Mouse (Mus musculus): ENCODE results near the gene Gnat2.

Gene Gnat2

DNA sequence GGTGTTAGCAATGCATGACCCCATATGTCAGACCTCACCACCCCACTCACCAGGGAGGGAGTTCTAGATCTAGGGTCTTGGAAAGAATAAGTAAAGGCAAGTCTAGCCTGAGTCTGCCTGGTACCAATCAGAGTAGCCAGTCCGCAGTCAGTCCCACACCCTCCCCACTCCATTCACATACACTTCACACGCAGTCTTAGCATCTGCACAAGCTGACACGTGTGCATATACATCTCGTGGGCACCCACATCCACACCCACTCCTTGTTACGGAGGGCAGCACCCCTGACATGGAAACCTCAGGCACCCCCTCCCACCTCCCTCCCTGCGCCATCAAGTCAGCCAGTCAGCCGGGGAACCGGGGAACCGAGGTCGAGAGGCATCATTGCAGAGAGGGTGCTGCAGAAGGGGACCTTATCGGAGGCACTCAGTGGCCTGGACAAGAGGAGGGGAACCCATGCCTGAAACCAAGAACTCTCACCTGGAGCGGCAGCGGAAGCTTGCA, 7.8 kb upstream of the Gnat2 start:
- no peak for DNase-seq (ENCODE audit: low read depth, low spot score)

GRCm38 (mm10) chr3:108085281-108085720, 7.3 kb upstream of the Gnat2 start:
- DNase-seq (ENCODE audit: low read depth, low spot score), result peak; percentile 84

- DNase-seq (ENCODE audit: low read depth, low spot score), result peak; percentile 82
These were observed 6.7 kb upstream of the Gnat2 start for GRCm38 (mm10) chr3:108085721-108086469.

DNA sequence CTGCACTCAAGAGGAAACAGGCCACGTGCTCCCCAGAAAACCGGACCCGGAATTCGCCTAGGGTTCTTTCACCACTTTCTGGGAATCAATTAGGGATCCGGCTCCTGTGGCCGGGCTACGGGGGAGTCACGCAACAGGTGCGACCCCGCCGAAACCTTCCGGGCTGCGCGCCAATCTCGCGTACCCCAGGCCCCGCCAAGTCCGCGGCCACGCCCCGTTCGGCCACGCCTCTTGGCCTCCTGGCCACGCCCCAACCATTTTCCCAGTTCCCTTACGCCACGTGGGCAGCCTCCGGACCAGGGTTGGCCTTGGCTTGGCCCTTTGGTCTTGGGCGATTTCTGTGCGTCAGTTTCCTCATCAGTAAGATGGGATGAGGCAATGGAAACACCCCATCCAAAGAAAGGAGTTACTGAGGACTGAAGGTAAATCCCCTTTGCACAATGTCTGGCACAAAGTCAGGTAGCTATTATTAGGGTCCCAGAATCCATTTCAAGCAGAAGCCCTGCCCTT, 6.1 kb upstream of the Gnat2 start, which contains the start of gene Ampd2:
Gene Ampd2 (minus strand): TSS at position 182 of the 510 bp plus-strand sequence.
- DNase-seq (ENCODE audit: low read depth, low spot score), result peak; percentile 67

GRCm38 (mm10) chr3:108087329-108087728, 5.3 kb upstream of the Gnat2 start:
- no peak for DNase-seq (ENCODE audit: low read depth, low spot score)

- no peak for DNase-seq (ENCODE audit: low read depth, low spot score)
These were observed 3.7 kb upstream of the Gnat2 start for GRCm38 (mm10) chr3:108088842-108089380.

DNA sequence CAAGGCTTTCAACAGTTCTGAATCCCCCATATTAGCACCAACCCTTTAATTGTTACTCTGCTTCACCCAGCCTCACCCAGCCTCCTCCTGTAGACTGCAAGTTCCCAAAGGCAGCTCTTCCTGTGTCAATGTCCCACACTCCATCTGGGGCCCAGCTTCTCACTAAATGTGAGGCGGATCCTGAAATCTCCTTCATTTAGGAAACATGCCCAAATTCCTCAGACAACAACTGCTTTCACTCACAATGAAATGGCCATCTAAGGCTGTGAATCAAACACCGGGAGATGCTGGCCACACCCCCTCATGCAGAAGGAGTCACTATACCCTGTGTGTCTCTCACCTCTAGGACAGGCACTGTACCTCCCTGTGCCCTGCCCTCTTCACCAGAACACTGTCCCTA, 2.7 kb upstream of the Gnat2 start:
- DNase-seq (ENCODE audit: low read depth, low spot score), result no peak

DNA sequence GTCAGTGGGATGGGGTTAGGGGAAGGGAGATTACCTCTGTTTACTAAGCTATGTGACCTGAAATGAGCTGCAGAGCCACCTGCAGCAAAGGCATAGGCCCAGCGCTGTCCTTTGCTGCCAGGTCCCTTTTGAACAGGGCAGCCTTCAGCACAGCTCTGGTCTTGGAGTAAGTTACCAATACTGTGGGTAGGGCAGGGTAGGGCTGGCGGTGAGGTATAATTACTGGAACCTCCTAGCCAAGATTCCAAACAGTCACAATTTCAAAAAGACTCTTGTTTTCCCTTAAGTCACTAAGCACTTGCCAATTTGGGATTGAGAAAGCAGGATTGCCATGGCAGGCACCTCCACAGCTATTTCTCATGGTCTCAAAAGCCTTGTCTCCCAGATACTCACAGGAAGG, 2.0 kb upstream of the Gnat2 start:
- DNase-seq (ENCODE audit: low read depth, low spot score), result no peak

DNA sequence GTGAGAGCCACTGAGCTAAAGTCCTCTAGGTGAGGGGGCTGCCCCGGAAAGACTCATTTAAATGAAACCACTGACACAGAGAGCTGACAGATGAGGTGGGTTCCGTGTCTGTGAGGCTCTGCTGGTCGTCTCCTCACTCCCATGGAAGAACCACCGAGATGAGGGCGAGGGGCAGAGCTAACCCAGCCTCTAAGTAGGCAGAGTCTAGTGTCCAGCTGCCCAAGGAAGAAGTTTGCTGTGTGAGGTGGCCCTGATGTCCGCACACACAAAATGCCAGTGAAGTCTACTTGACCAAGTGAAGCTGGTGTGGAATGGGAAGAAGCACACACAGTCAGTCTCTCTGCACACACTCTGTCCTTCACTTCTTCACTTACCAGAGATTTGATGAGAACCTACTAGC, 559 bp upstream of the Gnat2 start:
- DNase-seq (ENCODE audit: low read depth, low spot score), result no peak

DNA sequence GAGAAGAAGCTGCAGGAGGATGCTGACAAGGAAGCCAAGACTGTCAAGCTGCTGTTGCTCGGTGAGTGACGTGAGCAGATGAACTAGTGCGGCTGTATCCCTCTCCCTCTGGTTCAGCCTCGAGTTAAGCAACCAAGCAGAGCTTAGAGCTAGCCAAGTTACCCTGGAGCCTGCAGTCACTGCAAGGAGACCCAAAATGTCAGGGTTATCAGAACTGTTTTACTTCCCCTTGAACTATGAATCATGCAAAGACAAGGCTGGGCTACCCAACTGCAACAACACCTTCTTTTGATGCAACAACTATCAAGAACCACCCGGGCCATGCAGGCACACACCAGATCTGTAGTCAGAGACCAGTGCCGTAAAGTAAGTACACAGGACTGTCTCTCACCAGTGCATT, 717 bp downstream of the Gnat2 start:
- no peak for DNase-seq (ENCODE audit: low read depth, low spot score)

GRCm38 (mm10) chr3:108094146-108094545, 1.6 kb downstream of the Gnat2 start:
- no peak for DNase-seq (ENCODE audit: low read depth, low spot score)

DNA sequence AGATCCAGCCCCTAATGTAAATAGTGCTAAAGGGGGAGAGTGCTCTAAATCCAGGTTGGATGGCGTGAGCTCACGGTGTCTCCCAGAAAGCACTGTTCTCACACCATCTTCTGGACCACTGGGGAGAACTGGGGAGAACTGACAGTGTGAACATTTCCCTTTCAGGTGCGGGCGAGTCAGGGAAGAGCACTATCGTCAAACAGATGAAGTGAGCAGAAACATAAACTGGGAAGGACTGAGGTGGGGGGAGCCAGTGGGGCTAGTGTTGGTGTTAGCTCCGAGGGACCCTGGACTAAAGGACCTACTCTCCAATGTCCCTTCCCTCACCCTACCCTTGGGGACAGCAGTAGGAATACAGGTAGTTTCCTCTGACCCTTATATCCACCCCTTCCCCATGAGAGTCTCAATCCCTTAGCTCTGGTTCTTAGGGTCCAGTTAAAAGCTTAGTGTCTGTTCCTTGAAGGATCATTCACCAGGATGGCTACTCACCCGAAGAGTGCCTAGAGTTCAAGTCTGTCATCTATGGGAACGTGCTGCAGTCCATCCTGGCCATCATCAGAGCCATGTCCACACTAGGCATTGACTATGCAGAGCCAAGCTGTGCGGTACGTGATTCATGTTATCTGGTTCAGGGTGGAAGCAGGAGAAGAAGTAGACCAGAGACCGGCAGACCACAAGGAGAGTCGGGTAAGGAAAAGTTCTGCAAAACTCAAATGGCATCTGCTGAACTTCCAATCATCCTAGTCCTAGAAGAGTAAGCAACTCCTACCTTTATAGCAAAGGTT, 2.6 kb downstream of the Gnat2 start:
- DNase-seq (ENCODE audit: low read depth, low spot score), result no peak

GRCm38 (mm10) chr3:108096226-108096625, 3.6 kb downstream of the Gnat2 start:
- no peak for DNase-seq (ENCODE audit: low read depth, low spot score)

GRCm38 (mm10) chr3:108096726-108097125, 4.1 kb downstream of the Gnat2 start:
- no peak for DNase-seq (ENCODE audit: low read depth, low spot score)

DNA sequence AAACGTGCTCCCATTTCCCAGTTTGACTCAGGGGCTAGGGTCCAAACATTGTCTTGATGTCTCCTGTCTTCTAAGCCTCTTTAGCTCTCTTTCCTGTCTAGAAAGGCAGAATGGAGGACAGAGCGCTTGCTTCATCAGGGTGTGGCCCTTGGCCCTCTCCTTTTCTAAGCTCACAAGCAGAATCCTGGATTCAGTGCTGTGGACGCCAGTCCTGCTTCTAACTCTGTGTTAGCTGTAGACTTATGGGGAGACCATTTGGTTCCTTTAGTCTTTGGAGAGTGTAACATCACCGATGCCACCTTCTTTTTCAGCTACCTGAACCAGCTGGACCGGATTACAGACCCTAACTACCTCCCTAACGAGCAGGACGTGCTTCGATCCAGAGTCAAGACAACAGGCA, 5.1 kb downstream of the Gnat2 start:
- DNase-seq (ENCODE audit: low read depth, low spot score), result no peak

- no peak for DNase-seq (ENCODE audit: low read depth, low spot score)
These were observed 5.7 kb downstream of the Gnat2 start for GRCm38 (mm10) chr3:108098316-108098715.

GRCm38 (mm10) chr3:108101594-108101993, 9.0 kb downstream of the Gnat2 start:
- DNase-seq (ENCODE audit: low read depth, low spot score), result no peak

GRCm38 (mm10) chr3:108102075-108102474, 9.5 kb downstream of the Gnat2 start:
- no peak for DNase-seq (ENCODE audit: low read depth, low spot score)

GRCm38 (mm10) chr3:108105281-108105680, 12.7 kb downstream of the Gnat2 start:
- DNase-seq (ENCODE audit: low read depth, low spot score), result no peak

- no peak for DNase-seq (ENCODE audit: low read depth, low spot score)
These were observed 18.7 kb downstream of the Gnat2 start for GRCm38 (mm10) chr3:108111320-108111719.

- no peak for DNase-seq (ENCODE audit: low read depth, low spot score)
These were observed 19.7 kb downstream of the Gnat2 start for GRCm38 (mm10) chr3:108112246-108112645.

- no peak for DNase-seq (ENCODE audit: low read depth, low spot score)
These were observed 20.1 kb downstream of the Gnat2 start for GRCm38 (mm10) chr3:108112666-108113065.
